Mouse (Mus musculus): ENCODE results near the gene Mpp3. TPM values are rescaled to one million over a fixed set of nuclear protein-coding genes. Genes with fewer than 3 reads are reported as not detected.

Mpp3 gene
- 10 to 100 TPM; 40.6 to 47.1 TPM for total RNA-seq (2021)
- long read RNA-seq, experiment 1, transcript Mpp3-201 (19 exons, 2,848 nt) = minor isoform, 12 of 59 reads
- long read RNA-seq, experiment 1, transcript Mpp3-202 (18 exons, 2,997 nt) = major isoform, 13 of 59 reads
- long read RNA-seq, experiment 1, partial matches to known transcripts = 12 of 59 reads
- long read RNA-seq, experiment 1, other reads (novel, unspliced or antisense) = 21 of 59 reads
- long read RNA-seq, experiment 2, transcript Mpp3-202 (18 exons, 2,997 nt) = minor isoform, 9 of 66 reads
- long read RNA-seq, experiment 2, transcript Mpp3-201 (19 exons, 2,848 nt) = major isoform, 37 of 66 reads
- long read RNA-seq, experiment 2, partial matches to known transcripts = 8 of 66 reads
- long read RNA-seq, experiment 2, other reads (novel, unspliced or antisense) = 12 of 66 reads

- intact Hi-C loops (cut with DNase I; ENCODE audit: low total_unique reads) = no loop called here
- no peak for DNase-seq
These were observed at the start of gene Mpp3 for GRCm38 (mm10) chr11:102028087-102028816. Gene Mpp3, minus strand, starts transcription at chr11:102028461.

DNA sequence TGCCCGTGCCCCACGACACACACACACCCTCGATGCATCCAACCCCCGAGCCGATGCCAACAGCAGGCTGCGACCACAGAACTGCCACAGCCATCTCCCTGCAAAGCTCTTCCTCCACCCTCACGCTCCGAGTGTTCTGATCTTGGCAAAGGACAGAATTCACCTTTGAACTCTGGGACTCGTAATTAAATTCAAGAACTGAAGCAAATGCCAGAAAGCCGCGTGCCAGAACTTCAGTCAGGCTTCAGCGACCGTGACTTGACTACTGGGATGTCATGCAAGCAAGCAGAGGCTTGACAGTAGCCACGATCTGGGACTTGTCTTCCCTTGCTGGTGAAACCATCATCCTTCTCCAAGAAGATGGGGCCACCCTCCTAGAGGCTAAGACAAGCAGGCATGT is 45.5 kb upstream of the Mpp3 start:
- intact Hi-C loops (cut with DNase I; ENCODE audit: low total_unique reads) = no loop called here
- no peak for DNase-seq

- intact Hi-C loops (cut with DNase I; ENCODE audit: low total_unique reads) = no loop called here
- DNase-seq = no peak
These were observed 44.5 kb upstream of the Mpp3 start for GRCm38 (mm10) chr11:102072729-102073128.

DNA sequence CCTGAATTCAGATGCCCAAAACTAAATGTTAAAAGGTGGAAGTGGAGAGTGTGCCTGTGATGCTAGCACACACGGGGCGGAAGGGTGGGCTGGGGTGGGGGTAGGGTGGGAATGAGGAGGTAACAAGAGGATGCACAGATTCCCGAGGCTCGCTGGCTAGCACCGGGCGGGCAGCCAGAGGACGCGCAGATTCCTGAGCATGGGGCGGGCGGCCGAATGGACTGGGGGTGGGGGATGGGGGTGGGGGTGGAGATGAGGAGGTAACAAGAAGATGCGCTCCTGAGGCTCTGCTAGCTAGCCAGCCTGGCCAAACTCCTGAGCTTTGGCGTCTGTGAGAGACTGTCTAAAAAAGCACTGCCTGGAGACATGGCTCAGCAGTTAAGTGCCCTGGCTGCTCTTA is 42.2 kb upstream of the Mpp3 start:
- DNase-seq = no peak
- intact Hi-C loops (cut with DNase I; ENCODE audit: low total_unique reads) = no loop called here

- intact Hi-C loops (cut with DNase I; ENCODE audit: low total_unique reads) = no loop called here
- DNase-seq = no peak
These were observed 41.4 kb upstream of the Mpp3 start for GRCm38 (mm10) chr11:102069633-102070032.

DNA sequence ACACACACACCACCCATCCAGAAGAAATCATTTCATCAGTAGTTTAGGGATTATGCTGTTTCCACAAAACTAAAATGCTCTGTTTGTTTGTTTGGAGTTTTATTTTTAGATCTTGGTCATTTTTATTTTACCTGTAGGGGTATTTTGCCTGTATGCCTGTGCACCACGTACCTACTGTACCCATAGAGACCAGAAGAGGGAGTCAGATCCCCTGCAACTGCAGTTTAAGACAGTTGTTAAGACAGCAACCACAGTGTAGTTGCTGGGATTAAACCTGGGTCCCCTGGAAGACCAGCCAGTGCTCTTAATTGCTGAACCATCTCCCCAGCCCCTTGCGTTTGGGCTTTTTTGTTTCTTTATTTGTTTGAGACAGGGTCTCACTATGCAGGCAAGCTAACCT is 40.7 kb upstream of the Mpp3 start:
- intact Hi-C loops (cut with DNase I; ENCODE audit: low total_unique reads) = no loop called here
- DNase-seq = no peak

DNA sequence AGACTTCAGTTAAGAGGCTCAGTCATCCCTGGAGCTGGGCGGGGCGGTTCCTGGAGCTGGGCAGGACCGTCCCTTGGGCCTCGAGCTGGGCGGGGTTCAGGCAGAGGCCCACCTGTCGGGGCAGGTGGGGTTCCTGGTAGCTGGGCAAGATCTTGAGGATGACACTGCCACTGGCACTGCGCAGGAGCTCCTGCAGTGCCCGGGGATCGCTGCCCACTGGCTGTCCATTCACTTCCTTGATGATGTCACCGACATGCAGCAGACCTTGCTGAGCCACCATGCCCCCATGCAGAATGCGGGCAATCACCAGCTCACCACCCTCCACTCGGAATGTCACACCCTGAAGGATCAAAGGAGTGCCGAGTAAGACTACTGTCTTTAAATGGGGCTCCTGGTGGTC is 34.8 kb upstream of the Mpp3 start:
- intact Hi-C loops (cut with DNase I; ENCODE audit: low total_unique reads) = loop anchor here (5.0 kb wide), 1 partner anchor 74 kb away; no protein-coding TSS in a partner anchor
- DNase-seq = no peak

DNA sequence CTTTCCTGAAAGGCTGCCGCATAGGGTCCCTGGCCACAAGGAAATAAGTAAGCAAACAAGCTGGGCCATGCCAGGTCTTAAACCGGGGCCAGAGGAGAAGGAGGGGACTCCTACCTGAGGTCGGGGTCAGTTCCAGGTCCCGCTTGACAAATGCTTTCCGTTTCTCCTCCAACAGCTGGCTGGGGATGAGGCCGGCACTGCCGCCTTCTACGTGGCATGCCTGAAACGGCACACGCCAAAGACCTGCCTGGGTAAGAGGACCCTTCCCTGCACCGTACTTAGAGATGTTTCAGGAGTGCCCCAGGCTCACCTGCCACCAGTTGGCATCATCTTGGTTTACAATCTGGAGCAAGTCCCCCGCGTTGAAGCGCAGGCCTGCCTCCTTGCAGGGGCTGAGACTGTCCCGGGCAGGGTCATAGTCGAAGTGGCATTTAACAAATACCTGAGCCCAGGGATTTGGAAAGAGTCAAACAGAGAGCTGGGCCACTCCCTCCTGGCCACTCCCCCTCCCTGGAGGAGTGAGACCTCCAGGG is 33.7 kb upstream of the Mpp3 start:
- intact Hi-C loops (cut with DNase I; ENCODE audit: low total_unique reads) = loop anchor here (2.0 to 5.0 kb wide), 2 partner anchors 27 to 75 kb away; partner anchors contain the start of gene Mpp2
- no peak for DNase-seq

- intact Hi-C loops (cut with DNase I; ENCODE audit: low total_unique reads) = loop anchor here (2.0 to 5.0 kb wide), 2 partner anchors 27 to 76 kb away; partner anchors contain the start of gene Mpp2
- peak; percentile 74 for DNase-seq
These were observed 33.1 kb upstream of the Mpp3 start for GRCm38 (mm10) chr11:102061236-102061940.

DNA sequence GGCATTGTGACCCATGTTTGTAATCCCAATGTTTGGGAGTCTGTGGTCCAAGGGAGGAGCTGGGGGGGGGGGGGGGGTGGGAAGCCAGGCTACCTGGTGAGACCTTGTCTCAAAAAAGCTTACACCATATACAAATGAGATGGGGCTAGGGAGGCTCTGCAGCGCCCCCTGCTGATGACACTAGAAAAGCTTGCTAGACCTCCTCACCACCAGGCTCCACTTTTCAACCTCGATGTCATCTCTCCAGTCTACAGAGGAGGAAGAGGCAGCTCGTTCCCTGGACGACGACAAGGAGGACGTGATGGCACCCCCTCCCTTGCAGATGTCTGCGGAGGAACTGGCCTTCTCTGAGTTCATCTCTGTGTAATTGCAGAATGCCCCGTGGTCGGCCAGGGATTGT is 25.6 kb upstream of the Mpp3 start:
- peak; percentile 40 for DNase-seq

GRCm38 (mm10) chr11:102053183-102053582 is 24.9 kb upstream of the Mpp3 start:
- intact Hi-C loops (cut with DNase I; ENCODE audit: low total_unique reads) = no loop called here
- DNase-seq = no peak

More for the DNA sequence above, 25.6 kb upstream of the Mpp3 start:
- intact Hi-C loops (cut with DNase I; ENCODE audit: low total_unique reads) = no loop called here

GRCm38 (mm10) chr11:102052697-102053096 is 24.4 kb upstream of the Mpp3 start:
- DNase-seq = no peak
- intact Hi-C loops (cut with DNase I; ENCODE audit: low total_unique reads) = no loop called here

DNA sequence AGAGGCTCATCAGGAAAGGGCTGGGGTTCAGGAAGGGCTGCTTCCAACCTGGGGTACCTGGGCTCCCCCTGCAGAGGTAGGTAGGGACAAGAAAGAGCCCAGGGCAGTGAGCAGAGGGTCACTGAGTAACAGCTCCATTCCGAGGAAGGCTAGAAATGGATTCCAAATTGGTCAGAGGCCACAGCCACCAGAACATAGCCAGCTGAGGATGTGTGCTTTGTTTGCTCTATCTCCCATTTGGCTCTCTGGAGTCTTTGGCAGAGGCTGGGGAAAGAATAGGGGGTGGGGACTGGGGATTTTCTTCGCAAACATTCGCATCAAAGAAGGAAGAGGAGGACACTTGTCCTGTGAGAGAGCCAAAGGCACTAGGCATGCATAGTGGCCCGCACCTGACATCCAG is 23.7 kb upstream of the Mpp3 start:
- intact Hi-C loops (cut with DNase I; ENCODE audit: low total_unique reads) = no loop called here
- no peak for DNase-seq

- intact Hi-C loops (cut with DNase I; ENCODE audit: low total_unique reads) = no loop called here
- DNase-seq = peak; percentile 72
These were observed 23.3 kb upstream of the Mpp3 start for GRCm38 (mm10) chr11:102051541-102051940.

GRCm38 (mm10) chr11:102049875-102050482 is 21.7 kb upstream of the Mpp3 start:
- intact Hi-C loops (cut with DNase I; ENCODE audit: low total_unique reads) = no loop called here
- no peak for DNase-seq

- DNase-seq = no peak
- intact Hi-C loops (cut with DNase I; ENCODE audit: low total_unique reads) = no loop called here
These were observed 18.3 kb upstream of the Mpp3 start for GRCm38 (mm10) chr11:102046607-102047006.

DNA sequence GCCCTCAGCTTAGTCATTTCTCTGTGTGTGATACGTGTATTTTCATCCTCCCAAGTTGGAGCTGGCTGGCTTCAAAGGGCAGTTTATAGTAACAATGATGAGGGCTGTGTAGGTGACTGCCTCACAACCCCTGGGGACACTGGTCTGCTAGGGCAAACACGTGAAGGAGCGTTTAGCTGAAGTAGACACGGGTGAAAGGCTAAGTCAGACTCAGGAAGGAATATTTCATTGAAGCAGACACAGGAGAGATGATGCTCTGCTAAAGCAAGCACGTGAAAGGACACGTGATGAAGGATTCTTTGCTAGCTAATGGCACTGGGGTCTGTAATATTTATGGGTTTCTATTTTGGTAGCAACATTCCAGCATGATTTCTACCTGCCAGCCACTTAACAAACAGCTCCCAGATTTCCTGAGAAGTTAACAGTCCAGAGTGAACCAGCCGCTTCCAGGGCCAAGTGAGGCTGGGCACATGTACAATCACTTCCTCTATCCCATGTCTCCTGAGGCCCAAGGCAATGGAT is 16.5 kb upstream of the Mpp3 start:
- no peak for DNase-seq
- intact Hi-C loops (cut with DNase I; ENCODE audit: low total_unique reads) = no loop called here

- DNase-seq = no peak
- intact Hi-C loops (cut with DNase I; ENCODE audit: low total_unique reads) = no loop called here
These were observed 15.1 kb upstream of the Mpp3 start for GRCm38 (mm10) chr11:102043381-102043780.

DNA sequence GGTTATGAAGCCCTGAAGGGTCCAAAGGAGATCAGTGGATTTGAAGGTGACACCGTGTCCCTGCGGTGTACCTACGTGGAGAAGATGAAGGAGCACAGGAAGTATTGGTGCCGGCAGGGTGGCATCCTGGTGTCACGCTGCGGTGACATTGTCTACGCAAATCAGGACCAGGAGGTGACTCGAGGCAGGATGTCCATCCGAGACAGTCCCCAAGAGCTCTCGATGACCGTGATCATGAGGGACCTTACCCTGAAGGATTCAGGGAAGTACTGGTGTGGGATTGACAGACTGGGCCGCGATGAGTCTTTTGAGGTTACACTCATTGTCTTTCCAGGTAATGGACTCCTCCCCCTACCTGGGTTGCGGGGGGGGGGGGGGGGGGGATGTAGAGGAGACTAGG is 14.7 kb upstream of the Mpp3 start:
- intact Hi-C loops (cut with DNase I; ENCODE audit: low total_unique reads) = no loop called here
- DNase-seq = no peak
